Mouse (Mus musculus) heart, postnatal 14 days (tissue): ENCODE data around the gene Gid8. TPM values are rescaled to one million over a fixed set of nuclear protein-coding genes. Genes with fewer than 3 reads are reported as not detected.
A peak's percentile ranks its signal among the peaks of the same experiment; 100 is the strongest.

Experiments used
- DNase-seq, 2 experiments: peaks; one replicate each; pipeline ENCODE4 v3.0.0; 2021 to 2022
- intact Hi-C: fragments of 180-260 bp; cut with DNase I; formaldehyde crosslinking; loops from one replicate; pipeline ENCODE4 v1.15.1; 2025
- total RNA-seq, 2 experiments: library from RNA; stranded (reverse); gene quantifications; 2 replicates each; pipeline ENCODE4 v1.2.3; 2021

Gid8 gene
- total RNA-seq, 2 experiments from 2014 or later: 64.7 to 69.6 TPM

GRCm38 (mm10) chr2:180742820-180743219, 32.9 kb downstream of the Gid8 start:
- no peak for DNase-seq
- intact Hi-C loops: loop anchor here (10.0 kb wide), 1 partner anchor 268 kb away; no protein-coding TSS in a partner anchor

GRCm38 (mm10) chr2:180743321-180743720, 33.4 kb downstream of the Gid8 start:
- no peak for DNase-seq
- intact Hi-C loops: loop anchor here (10.0 kb wide), 1 partner anchor 269 kb away; no protein-coding TSS in a partner anchor

GRCm38 (mm10) chr2:180745248-180745927, 35.5 kb downstream of the Gid8 start:
- intact Hi-C loops: loop anchor here (1.0 to 10.0 kb wide), 5 partner anchors 33 to 271 kb away; no protein-coding TSS in a partner anchor

GRCm38 (mm10) chr2:180746569-180747192, 36.8 kb downstream of the Gid8 start:
- no peak for DNase-seq
- intact Hi-C loops: loop anchor here (10.0 kb wide), 1 partner anchor 272 kb away; no protein-coding TSS in a partner anchor

More at GRCm38 (mm10) chr2:180745248-180745927, 35.5 kb downstream of the Gid8 start:
- DNase-seq: peak; percentile 88 to 92

GRCm38 (mm10) chr2:180748904-180749303, 39.0 kb downstream of the Gid8 start:
- intact Hi-C loops: loop anchor here (10.0 kb wide), 1 partner anchor 274 kb away; no protein-coding TSS in a partner anchor
- no peak for DNase-seq

- DNase-seq: no peak
- intact Hi-C loops: no loop called here
These were observed 45.2 kb downstream of the Gid8 start for GRCm38 (mm10) chr2:180754976-180755688.

GRCm38 (mm10) chr2:180755896-180756295, 46.0 kb downstream of the Gid8 start:
- peak; percentile 64 to 81 for DNase-seq
- intact Hi-C loops: no loop called here

GRCm38 (mm10) chr2:180756786-180757185, 46.9 kb downstream of the Gid8 start:
- intact Hi-C loops: no loop called here
- no peak for DNase-seq

GRCm38 (mm10) chr2:180758513-180759263, 48.8 kb downstream of the Gid8 start:
- DNase-seq: no peak
- intact Hi-C loops: no loop called here

- no peak for DNase-seq
- intact Hi-C loops: no loop called here
These were observed 55.1 kb downstream of the Gid8 start for GRCm38 (mm10) chr2:180764986-180765385.

- no peak for DNase-seq
- intact Hi-C loops: no loop called here
These were observed 55.8 kb downstream of the Gid8 start for GRCm38 (mm10) chr2:180765713-180766112.

Other genes with a start within 250 kb of the Gid8 start
- not detected for gene Ntsr1, start 210.1 kb upstream of the Gid8 start, total RNA-seq
- gene Mrgbp, start 128.8 kb upstream of the Gid8 start, total RNA-seq: 10 to 100 TPM; 14.5 to 14.8 TPM
- gene Ogfr, start 120.9 kb upstream of the Gid8 start, total RNA-seq: 10 to 100 TPM; 37.7 to 38.2 TPM
- under 1 TPM; 0.46 to 0.50 TPM for gene Col9a3, start 112.3 kb upstream of the Gid8 start, total RNA-seq
- gene Tcfl5, start 67.4 kb upstream of the Gid8 start, total RNA-seq: under 1 TPM in 1 of 2 experiments, not detected in 1; 0.12 TPM
- 10 to 100 TPM; 39.0 to 39.7 TPM for gene Dido1, start 118 bp upstream of the Gid8 start, total RNA-seq
- gene Slc17a9, start 15.1 kb downstream of the Gid8 start, total RNA-seq: under 1 TPM; 0.34 to 0.57 TPM
- not detected for gene Bhlhe23, start 66.8 kb downstream of the Gid8 start, total RNA-seq
- gene Ythdf1, start 210.8 kb downstream of the Gid8 start, total RNA-seq: 10 to 100 TPM; 43.1 to 43.9 TPM
- not detected for gene Birc7, start 218.9 kb downstream of the Gid8 start, total RNA-seq
- 10 to 100 TPM; 15.3 to 15.7 TPM for gene Nkain4, start 244.6 kb downstream of the Gid8 start, total RNA-seq